ENCODE assay signal across 18 mouse cellular contexts in genomic region chr5:5359915-5360314, GRCm38 (mm10).
DNase-seq lines count a peak whose midpoint lies in the region; ATAC-seq and TF ChIP-seq lines count a peak whose summit lies in the region.
"Had no signal": no experiment of that assay in that cellular context is flagged by ENCODE, and none has a peak within 500 bp of the region (broad histone marks: within the 10 kb centered on the region; RNA-seq: fewer than 3 reads in every experiment).

No protein-coding gene starts in this region.

- H3K79me2 ChIP-seq in heart, adult 2 months (replicated peaks; ENCODE audit: control insufficient read depth, insufficient read depth, low read length), result no peaks in the 10 kb centered on the region; the same call in 1 of the 2 replicates
- no peaks in the 10 kb centered on the region for H3K79me2 ChIP-seq in liver, adult 2 months (ENCODE audit: control insufficient read depth, insufficient read depth, low read length)

- no peaks in the 10 kb centered on the region for H3K27me3 ChIP-seq in heart, adult 2 months (ENCODE audit: control insufficient read depth, insufficient read depth, low read length)
- no peaks in the 10 kb centered on the region for H3K27me3 ChIP-seq in liver, adult 2 months (ENCODE audit: control insufficient read depth, insufficient read depth, low read length)
- H3K27me3 ChIP-seq in liver, postnatal 0 days (ENCODE audit: insufficient read depth, low read length), result no peaks in the 10 kb centered on the region
- H3K27me3 ChIP-seq in lung, embryonic 15.5 days, result no peaks in the 10 kb centered on the region
- H3K27me3 ChIP-seq in thymus, adult 2 months (ENCODE audit: control insufficient read depth, insufficient read depth, low read length), result no peaks in the 10 kb centered on the region
- H3K27me3 ChIP-seq: limb, embryonic 15.5 days had no signal

- H3K9ac ChIP-seq in heart, adult 2 months (ENCODE audit: low read depth, low read length), result no peak overlapping the region
- no peak overlapping the region for H3K9ac ChIP-seq in liver, adult 2 months (ENCODE audit: low read depth, low read length)
- no peak overlapping the region for H3K9ac ChIP-seq in liver, postnatal 0 days (replicated peaks)
- H3K9ac ChIP-seq in lung, embryonic 15.5 days, result no peak overlapping the region
- H3K9ac ChIP-seq: limb, embryonic 15.5 days had no signal

- TF ChIP-seq CTCF in heart, adult 2 months (IDR thresholded peaks at IDR 0.05), result no peak
- no peak for TF ChIP-seq CTCF in liver, adult 2 months (IDR thresholded peaks at IDR 0.05; ENCODE audit: low read depth, low read length)
- TF ChIP-seq CTCF in liver, postnatal 0 days (IDR thresholded peaks at IDR 0.05; ENCODE audit: low read depth), result no peak
- no peak for TF ChIP-seq CTCF in thymus, adult 2 months (IDR thresholded peaks at IDR 0.05; ENCODE audit: borderline replicate concordance, control insufficient read depth, extremely low read depth, insufficient read depth, low read length, poor library complexity)

- H3K9me3 ChIP-seq in liver, postnatal 0 days (ENCODE audit: low read length), result no peaks in the 10 kb centered on the region
- H3K9me3 ChIP-seq in lung, embryonic 15.5 days, result no peaks in the 10 kb centered on the region
- H3K9me3 ChIP-seq: limb, embryonic 15.5 days had no signal

- no peak for TF ChIP-seq POLR2A in heart, adult 2 months (IDR thresholded peaks at IDR 0.05; ENCODE audit: insufficient read depth, low read depth, low read length)
- no peak for TF ChIP-seq POLR2A in liver, adult 2 months (IDR thresholded peaks at IDR 0.05; ENCODE audit: extremely low read depth, insufficient read depth, low read length)
- no peak for TF ChIP-seq POLR2A in thymus, adult 2 months (IDR thresholded peaks at IDR 0.05; ENCODE audit: control insufficient read depth, extremely low read depth, insufficient read depth, low read length, poor library complexity)

- H3K27ac ChIP-seq in heart, adult 2 months, result no peak overlapping the region
- no peak overlapping the region for H3K27ac ChIP-seq in liver, adult 2 months (replicated peaks; ENCODE audit: insufficient read depth, low read depth, low read length)
- H3K27ac ChIP-seq in liver, postnatal 0 days (ENCODE audit: low read depth), result no peak overlapping the region
- H3K27ac ChIP-seq in lung, embryonic 15.5 days, result peak overlapping the region; percentile 83
- H3K27ac ChIP-seq in thymus, adult 2 months (ENCODE audit: control insufficient read depth, insufficient read depth, low read length), result no peak overlapping the region
- H3K27ac ChIP-seq: embryonic facial prominence, embryonic 10.5 days; hindbrain, postnatal 0 days; layer of hippocampus, adult 2 months; limb, embryonic 15.5 days; macrophage had no signal

- no peak for ATAC-seq in liver, postnatal 0 days
- ATAC-seq in lung, embryonic 15.5 days (ENCODE audit: borderline replicate concordance, extremely low read depth, low FRiP score, low TSS enrichment), result peak; percentile 55; the same call in 1 of the 2 replicates
- ATAC-seq: hindbrain, postnatal 0 days had no signal

- peak; percentile 24 for DNase-seq in heart, adult 8-10 months (ENCODE audit: low spot score)
- DNase-seq in heart, adult 2 months, result no peak
- peak; percentile 41 for DNase-seq in liver, adult 2 months (ENCODE audit: extremely low read depth, low read depth, low spot score)
- DNase-seq in liver, postnatal 0 days, result no peak
- DNase-seq in left cerebral cortex, postnatal 25 days (ENCODE audit: low spot score in 2 of 2), result no peak
- no peak for DNase-seq in thymus, adult 2 months
- no peak for DNase-seq in retina, embryonic 14.5 days (ENCODE audit: low spot score)
- DNase-seq: B cell, adult 2 months; cerebellum, postnatal 25 days; gastrocnemius, postnatal 14 days; midbrain, embryonic 14.5 days had no signal

- TF ChIP-seq EP300 in heart, adult 2 months (IDR thresholded peaks at IDR 0.05; ENCODE audit: insufficient read depth, low read depth, low read length), result no peak
- TF ChIP-seq EP300 in liver, postnatal 0 days (IDR thresholded peaks at IDR 0.05; ENCODE audit: low read depth), result no peak

- no peak overlapping the region for H3K4me2 ChIP-seq in liver, postnatal 0 days (ENCODE audit: low read depth, low read length)
- peak overlapping the region; percentile 31; the same call in 1 of the 2 replicates for H3K4me2 ChIP-seq in lung, embryonic 15.5 days
- H3K4me2 ChIP-seq: heart, embryonic 11.5 days; limb, embryonic 15.5 days had no signal

- H3K4me1 ChIP-seq in heart, adult 2 months (ENCODE audit: control insufficient read depth, insufficient read depth, low read length), result peaks cover 2% of the 10 kb centered on the region
- no peaks in the 10 kb centered on the region; the same call in 1 of the 2 replicates for H3K4me1 ChIP-seq in liver, adult 2 months (ENCODE audit: control insufficient read depth, insufficient read depth, low read length)
- no peaks in the 10 kb centered on the region for H3K4me1 ChIP-seq in liver, postnatal 0 days (ENCODE audit: insufficient read depth)
- H3K4me1 ChIP-seq in lung, embryonic 15.5 days, result peaks cover 22% of the 10 kb centered on the region
- H3K4me1 ChIP-seq in thymus, adult 2 months (replicated peaks; ENCODE audit: control insufficient read depth, insufficient read depth, low read length), result no peaks in the 10 kb centered on the region

- no peak overlapping the region for H3K4me3 ChIP-seq in heart, adult 2 months
- no peak overlapping the region for H3K4me3 ChIP-seq in liver, adult 2 months (ENCODE audit: insufficient read depth, low read depth, low read length)
- H3K4me3 ChIP-seq in liver, postnatal 0 days (ENCODE audit: low read depth, low read length), result no peak overlapping the region
- H3K4me3 ChIP-seq in lung, embryonic 15.5 days, result no peak overlapping the region
- no peak overlapping the region for H3K4me3 ChIP-seq in thymus, adult 2 months (ENCODE audit: control insufficient read depth, insufficient read depth, low read length)
- H3K4me3 ChIP-seq: embryonic facial prominence, embryonic 10.5 days; layer of hippocampus, adult 2 months; limb, embryonic 15.5 days had no signal

- WGBS in heart, adult 2 months, result 42% methylated on average over 3 of the region's 3 CpGs
- WGBS in liver, adult 2 months, result 17% methylated on average over 3 of the region's 3 CpGs
- WGBS in liver, postnatal 0 days (ENCODE audit: insufficient replicate concordance), result 60% methylated on average over 3 of the region's 3 CpGs
- 25% methylated on average over 3 of the region's 3 CpGs for WGBS in lung, embryonic 15.5 days
- WGBS in thymus, adult 2 months, result 93% methylated on average over 3 of the region's 3 CpGs

- intact Hi-C loops in heart, adult 2 months (cut with DNase I), result no loop called here
- intact Hi-C loops in left cerebral cortex, postnatal 25 days (cut with DNase I), result no loop called here

- H3K36me3 ChIP-seq in heart, adult 2 months (ENCODE audit: control insufficient read depth, insufficient read depth, low read length), result no peaks in the 10 kb centered on the region; the same call in 1 of the 2 replicates
- H3K36me3 ChIP-seq in liver, adult 2 months (ENCODE audit: control insufficient read depth, insufficient read depth, low read length), result no peaks in the 10 kb centered on the region
- no peaks in the 10 kb centered on the region for H3K36me3 ChIP-seq in liver, postnatal 0 days (replicated peaks; ENCODE audit: insufficient read depth, low read length)
- peaks cover 3% of the 10 kb centered on the region; the same call in 1 of the 2 replicates for H3K36me3 ChIP-seq in lung, embryonic 15.5 days
- H3K36me3 ChIP-seq in thymus, adult 2 months (ENCODE audit: control insufficient read depth, insufficient read depth, low read length), result no peaks in the 10 kb centered on the region
- H3K36me3 ChIP-seq: limb, embryonic 15.5 days had no signal

Comparison
In these comparisons a context has a peak if more than half of its experiments do, and no peak if none do; other contexts are left out.
1. DNase-seq: peak in heart, adult 8-10 months (single experiment) and liver, adult 2 months (single experiment); none in heart, adult 2 months (0 of 2), liver, postnatal 0 days (single experiment), left cerebral cortex, postnatal 25 days (0 of 2), thymus, adult 2 months (single experiment) and retina, embryonic 14.5 days (single experiment).